Mouse (Mus musculus) testis, adult 2 months (tissue): ENCODE results near the gene B4galnt3. TPM values are rescaled to one million over a fixed set of nuclear protein-coding genes. Genes with fewer than 3 reads are reported as not detected.

ENCODE experiments used
- H3K27ac ChIP-seq: fragments of 200-500 bp; 2 replicates; pipeline ENCODE4 v1.5.1; 2012; ENCODE audit warnings: low read depth, low read length; ENCODE audit not compliant: control insufficient read depth, insufficient read depth
- H3K27me3 ChIP-seq: fragments of 200-500 bp; 2 replicates; pipeline ENCODE4 v1.6.1; 2012; ENCODE audit warnings: mild to moderate bottlenecking, low read length, moderate library complexity; ENCODE audit not compliant: control insufficient read depth, insufficient read depth
- H3K36me3 ChIP-seq: fragments of 200-500 bp; 2 replicates; pipeline ENCODE4 v1.6.1; 2012; ENCODE audit warnings: mild to moderate bottlenecking, low read length; ENCODE audit not compliant: control insufficient read depth, insufficient read depth
- H3K4me1 ChIP-seq: fragments of 200-500 bp; 2 replicates; pipeline ENCODE4 v1.6.1; 2012; ENCODE audit warnings: low read length; ENCODE audit not compliant: control insufficient read depth, insufficient read depth
- H3K4me3 ChIP-seq: fragments of 200-500 bp; 2 replicates; pipeline ENCODE4 v1.5.1; 2012; ENCODE audit warnings: low read depth, mild to moderate bottlenecking, low read length, moderate library complexity, mixed read lengths; ENCODE audit not compliant: control insufficient read depth
- CTCF ChIP-seq: fragments of 200-500 bp; IDR thresholded peaks from 2 replicates; pipeline ENCODE4 v1.5.1; 2012; ENCODE audit warnings: low read depth, mild to moderate bottlenecking, inconsistent platforms, low read length, moderate library complexity; ENCODE audit not compliant: control insufficient read depth, insufficient read depth, insufficient replicate concordance
- POLR2A ChIP-seq: fragments of 200-500 bp; IDR thresholded peaks from 2 replicates; pipeline ENCODE4 v1.6.1; 2012; ENCODE audit warnings: low read depth, mild to moderate bottlenecking, inconsistent platforms, low read length, moderate library complexity; ENCODE audit not compliant: control insufficient read depth
- polyA plus RNA-seq: library from polyadenylated mRNA; depleted of rRNA; stranded (reverse); fragments of >200 nt; gene quantifications from 2 replicates; pipeline ENCODE4 v1.2.3, GENCODE M21; 2012

Gene B4galnt3
- polyA plus RNA-seq, 1 experiment: 8.2 TPM

DNA sequence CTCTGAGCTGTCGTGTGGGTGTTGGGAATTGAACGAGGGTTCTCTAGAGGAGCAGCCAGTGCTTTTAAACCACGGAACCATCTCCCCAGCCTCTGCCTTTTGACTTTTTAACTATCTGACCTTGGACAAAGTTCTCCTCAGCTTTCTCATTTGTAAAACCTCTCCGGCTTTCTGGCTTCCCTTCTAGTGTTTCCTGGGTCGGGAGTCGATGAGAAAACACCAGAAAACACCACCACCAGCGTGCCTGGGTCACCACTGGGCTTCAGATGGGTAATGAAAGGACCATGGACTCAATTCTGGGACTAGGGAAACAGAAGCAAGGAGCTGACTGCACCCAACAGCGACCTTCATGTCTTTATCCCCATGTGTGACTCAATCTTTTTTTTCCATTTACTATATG, 20.2 kb downstream of the B4galnt3 start:
- H3K4me3 ChIP-seq: no peak overlapping the region
- H3K4me1 ChIP-seq: no peaks in the 10 kb centered on the region
- H3K27me3 ChIP-seq: no peaks in the 10 kb centered on the region
- no peak overlapping the region for H3K27ac ChIP-seq
- TF ChIP-seq CTCF (no peak), POLR2A (no peak)
- no peaks in the 10 kb centered on the region for H3K36me3 ChIP-seq

DNA sequence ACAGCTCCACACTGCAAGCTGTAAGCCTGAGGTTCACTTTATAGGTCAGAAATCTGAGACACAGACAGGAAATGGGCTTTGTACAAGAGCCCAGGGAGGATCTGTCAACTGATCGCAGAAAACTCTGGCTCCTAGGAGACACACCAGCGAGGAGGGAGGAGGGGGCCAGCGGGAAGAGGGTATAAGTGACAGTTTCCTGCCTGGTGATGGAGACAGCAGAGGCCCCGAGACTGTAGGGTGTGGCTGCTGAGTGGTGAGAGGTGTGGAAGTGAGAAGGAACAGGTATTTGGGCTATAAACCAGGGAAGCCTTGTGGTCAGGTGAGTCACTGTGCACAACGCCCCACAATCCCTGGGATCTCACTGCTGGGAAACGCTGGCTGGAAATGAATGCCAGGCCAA, 30.2 kb downstream of the B4galnt3 start:
- Histone ChIP-seq H3K27me3 (no peaks in the 10 kb centered on the region), H3K27ac (no peak overlapping the region), H3K36me3 (no peaks in the 10 kb centered on the region), H3K4me1 (no peaks in the 10 kb centered on the region), H3K4me3 (no peak overlapping the region)
- no peak for TF ChIP-seq CTCF
- TF ChIP-seq POLR2A: no peak

DNA sequence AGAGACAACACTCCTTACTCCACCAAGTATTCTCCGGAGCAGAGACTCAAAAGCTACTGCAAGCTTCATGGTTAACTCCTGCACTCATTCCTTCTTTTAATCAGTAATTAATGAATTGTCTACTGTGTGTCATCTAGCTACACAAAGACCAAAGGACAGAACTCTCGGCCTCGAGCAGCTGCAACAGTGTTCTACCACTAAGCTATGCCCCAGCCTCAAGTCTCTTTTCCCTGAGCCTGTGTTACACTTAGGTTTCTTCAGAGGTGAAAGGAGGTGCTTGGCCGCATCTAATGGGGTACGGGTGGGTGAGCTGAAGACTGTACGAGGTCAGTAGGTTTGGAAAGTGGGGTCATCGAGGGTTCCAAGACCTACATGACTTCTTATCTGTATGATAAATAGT, 30.8 kb downstream of the B4galnt3 start:
- Histone ChIP-seq H3K4me1 (no peaks in the 10 kb centered on the region), H3K36me3 (no peaks in the 10 kb centered on the region), H3K27ac (no peak overlapping the region), H3K27me3 (no peaks in the 10 kb centered on the region), H3K4me3 (no peak overlapping the region)
- TF ChIP-seq POLR2A: no peak
- no peak for TF ChIP-seq CTCF

DNA sequence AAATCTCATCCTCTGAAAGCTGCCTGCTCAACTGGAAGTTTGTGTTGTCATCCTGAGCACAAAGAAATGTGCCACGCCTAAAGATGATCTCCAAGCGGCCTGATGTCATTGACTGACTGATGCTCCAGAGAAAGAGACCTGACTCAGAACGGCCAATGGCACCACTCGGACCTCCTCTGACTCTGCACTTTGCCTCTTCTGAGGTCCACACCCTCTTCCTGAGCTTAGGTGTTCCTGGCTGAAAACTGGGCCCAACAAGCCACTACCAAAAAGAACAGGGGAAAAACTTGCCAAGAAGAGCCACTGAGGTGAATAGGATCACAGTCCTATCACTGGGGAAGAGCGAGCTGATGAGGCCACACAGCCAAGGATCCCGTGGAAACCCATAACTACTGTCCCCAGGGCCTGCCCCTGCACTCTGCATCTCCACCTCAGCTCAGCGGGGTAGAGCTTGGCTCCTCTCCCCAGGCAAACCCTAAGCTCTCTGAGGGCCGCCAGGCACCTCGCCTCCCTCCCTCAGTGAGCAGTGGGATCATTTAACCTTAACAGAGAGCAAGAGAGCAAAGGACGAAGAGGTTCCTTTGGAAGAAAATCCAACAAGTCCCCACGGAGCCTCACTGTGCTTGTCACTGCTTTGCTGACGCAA, 31.4 kb downstream of the B4galnt3 start:
- H3K36me3 ChIP-seq: no peaks in the 10 kb centered on the region
- H3K4me3 ChIP-seq: no peak overlapping the region
- H3K4me1 ChIP-seq: no peaks in the 10 kb centered on the region
- no peak overlapping the region for H3K27ac ChIP-seq
- H3K27me3 ChIP-seq: no peaks in the 10 kb centered on the region
- TF ChIP-seq CTCF (no peak), POLR2A (no peak)

DNA sequence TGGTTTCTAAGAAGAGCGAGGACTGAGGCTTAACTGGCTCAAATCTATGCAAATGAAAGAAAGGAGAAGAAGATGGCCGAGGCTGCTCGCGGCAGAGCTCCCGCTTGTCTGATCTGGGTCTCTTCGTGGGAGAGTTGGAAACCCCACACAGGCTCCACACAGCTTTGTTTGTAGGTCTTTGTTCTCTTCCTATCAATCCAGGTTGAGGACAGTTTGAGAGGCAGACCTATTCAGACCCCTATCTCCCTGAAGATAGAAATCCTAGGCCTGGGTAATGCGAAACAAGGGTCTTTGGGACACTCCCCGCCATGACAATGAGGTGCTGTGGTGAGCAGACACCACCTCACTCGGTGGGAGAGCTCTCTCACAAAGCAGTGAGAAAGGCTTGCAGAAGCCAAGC, 34.9 kb downstream of the B4galnt3 start:
- no peak overlapping the region for H3K4me3 ChIP-seq
- H3K4me1 ChIP-seq: no peaks in the 10 kb centered on the region; the same call in 1 of the 2 replicates
- TF ChIP-seq POLR2A (no peak), CTCF (no peak)
- no peaks in the 10 kb centered on the region for H3K36me3 ChIP-seq
- no peak overlapping the region for H3K27ac ChIP-seq
- H3K27me3 ChIP-seq: no peaks in the 10 kb centered on the region

DNA sequence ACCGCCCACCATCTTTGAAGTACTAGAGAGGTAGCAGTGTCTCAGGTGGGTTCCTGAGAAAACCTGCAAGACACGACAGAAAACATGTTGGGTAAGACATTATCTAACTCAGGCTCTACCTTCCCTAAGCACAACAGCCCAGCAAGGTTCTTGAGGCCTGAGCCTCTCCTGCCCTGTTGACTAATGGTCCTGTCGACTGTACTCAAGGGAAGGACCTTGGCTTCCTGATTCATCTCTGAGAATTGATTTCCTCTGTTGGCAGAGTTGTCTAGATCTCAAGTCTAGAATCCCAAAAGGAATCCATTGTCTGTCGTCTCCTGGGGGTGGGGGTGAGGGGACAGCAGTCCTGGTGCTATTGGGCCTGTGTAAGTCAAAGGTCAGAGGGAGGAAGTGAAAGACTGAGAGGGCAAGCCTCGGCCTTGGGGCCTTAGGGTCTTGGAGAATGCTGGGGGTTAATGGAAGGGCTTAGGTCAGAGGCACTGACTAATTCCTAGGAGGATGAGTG, 37.9 kb downstream of the B4galnt3 start:
- TF ChIP-seq POLR2A (no peak), CTCF (no peak)

DNA sequence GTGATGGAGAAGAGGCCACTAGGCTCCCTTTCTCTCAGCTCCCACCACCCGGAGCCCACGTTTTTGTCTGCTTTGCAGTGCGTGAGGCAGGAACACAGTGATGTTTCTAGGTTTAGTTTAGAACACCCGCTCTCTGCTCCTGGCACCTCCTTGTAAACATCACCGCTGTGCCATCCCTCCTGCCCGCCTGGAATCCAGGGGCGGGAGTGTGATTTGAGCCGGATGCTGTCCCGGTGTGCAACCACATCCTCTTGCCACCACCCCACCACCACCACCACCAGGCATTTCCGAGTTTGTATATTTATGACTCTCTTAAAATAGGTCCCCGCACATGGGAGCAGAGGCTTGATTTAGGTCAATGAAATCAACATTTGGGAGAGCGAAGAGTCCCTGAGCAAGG, 38.7 kb downstream of the B4galnt3 start:
- Histone ChIP-seq H3K4me1 (no peaks in the 10 kb centered on the region; the same call in 1 of the 2 replicates), H3K4me3 (no peak overlapping the region), H3K27ac (no peak overlapping the region), H3K36me3 (no peaks in the 10 kb centered on the region), H3K27me3 (no peaks in the 10 kb centered on the region)
- no peak for TF ChIP-seq POLR2A
- no peak for TF ChIP-seq CTCF

More for the DNA sequence above, 37.9 kb downstream of the B4galnt3 start:
- Histone ChIP-seq H3K4me3 (peak overlapping the region; percentile 52), H3K27ac (no peak overlapping the region), H3K27me3 (no peaks in the 10 kb centered on the region), H3K36me3 (no peaks in the 10 kb centered on the region), H3K4me1 (no peaks in the 10 kb centered on the region; the same call in 1 of the 2 replicates)
